Mouse (Mus musculus): ENCODE results near the gene Ercc6. TPM values are rescaled to one million over a fixed set of nuclear protein-coding genes. Genes with fewer than 3 reads are reported as not detected.
A peak's percentile ranks its signal among the peaks of the same experiment; 100 is the strongest.

Ercc6 gene
- 10 to 100 TPM; 18.9 to 20.5 TPM for total RNA-seq (2021)
- long read RNA-seq, experiment 1, partial matches to known transcripts: 4 of 8 reads
- long read RNA-seq, experiment 1, other reads (novel, unspliced or antisense): 4 of 8 reads
- long read RNA-seq, experiment 2, partial matches to known transcripts: 1 of 7 reads
- long read RNA-seq, experiment 2, other reads (novel, unspliced or antisense): 6 of 7 reads

- peak; percentile 95 for DNase-seq (ENCODE audit: low spot score in 2 of 2)
Measured at GRCm38 (mm10) chr14:32513336-32514032, at the start of gene Ercc6. Gene Ercc6 (plus strand): TSS chr14:32513521.

- DNase-seq (ENCODE audit: low spot score in 2 of 2): no peak
Measured at GRCm38 (mm10) chr14:32464601-32465505, 48.5 kb upstream of the Ercc6 start, which contains the start of gene Slc18a3. Gene Slc18a3 (minus strand): TSS chr14:32464850.

- DNase-seq (ENCODE audit: low spot score in 2 of 2): no peak
Measured at GRCm38 (mm10) chr14:32465506-32465870, 47.8 kb upstream of the Ercc6 start.

GRCm38 (mm10) chr14:32465889-32466288 lies 47.4 kb upstream of the Ercc6 start, which contains the start of gene Chat:
Gene Chat (minus strand): TSS chr14:32465989.
- no peak for DNase-seq (ENCODE audit: low spot score in 2 of 2)

- no peak for DNase-seq (ENCODE audit: low spot score in 2 of 2)
Measured at GRCm38 (mm10) chr14:32467606-32468005, 45.7 kb upstream of the Ercc6 start.

GRCm38 (mm10) chr14:32472996-32473395 lies 40.3 kb upstream of the Ercc6 start:
- peak; percentile 47 to 81 for DNase-seq (ENCODE audit: low spot score in 2 of 2)

DNA sequence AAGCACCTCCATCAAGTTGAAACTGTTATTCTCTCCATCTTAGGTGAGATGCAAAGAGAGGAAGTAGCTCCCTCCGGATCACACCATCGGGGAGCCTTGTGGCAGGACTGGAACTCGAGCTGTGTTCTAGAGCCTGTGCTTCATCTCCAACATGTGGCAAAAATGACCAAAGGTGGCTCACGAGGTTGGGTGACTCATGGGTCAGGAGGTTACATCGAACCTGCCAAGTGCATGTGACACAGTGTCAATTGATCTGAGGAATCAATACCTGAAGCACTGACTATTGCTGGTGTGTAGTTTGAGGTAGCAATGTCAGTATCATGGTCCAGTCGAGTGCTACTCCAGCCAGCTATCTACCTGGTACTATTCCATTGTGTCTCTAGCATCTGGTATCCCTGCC lies 36.8 kb upstream of the Ercc6 start:
- DNase-seq (ENCODE audit: low spot score in 2 of 2): no peak

- DNase-seq (ENCODE audit: low spot score in 2 of 2): no peak
Measured at GRCm38 (mm10) chr14:32477581-32477980, 35.7 kb upstream of the Ercc6 start.

DNA sequence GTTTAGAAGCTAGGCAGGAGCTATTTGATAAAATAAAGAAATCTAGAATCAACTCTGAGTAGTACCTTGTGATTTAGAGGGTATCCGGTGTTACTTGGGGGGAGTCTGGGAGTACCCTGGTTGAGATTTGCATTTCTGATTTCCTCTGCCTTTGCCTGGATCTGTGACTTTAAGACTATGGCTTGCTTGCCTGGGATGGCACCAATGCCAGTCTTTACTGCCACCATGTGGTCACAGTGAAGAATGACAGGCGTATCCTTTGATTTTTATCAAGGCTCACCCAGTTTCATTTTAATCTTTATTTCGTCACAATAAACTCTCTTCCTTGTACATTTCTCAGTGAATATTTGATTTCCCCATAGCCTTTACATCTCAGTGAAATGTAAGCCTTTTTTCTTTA lies 31.3 kb upstream of the Ercc6 start:
- DNase-seq (ENCODE audit: low spot score in 2 of 2): peak in 1 of 2 experiments; percentile 24

- DNase-seq (ENCODE audit: low spot score in 2 of 2): no peak
Measured at GRCm38 (mm10) chr14:32492521-32492920, 20.8 kb upstream of the Ercc6 start.

- DNase-seq (ENCODE audit: low spot score in 2 of 2): no peak
Measured at GRCm38 (mm10) chr14:32496115-32496850, 17.0 kb upstream of the Ercc6 start.

DNA sequence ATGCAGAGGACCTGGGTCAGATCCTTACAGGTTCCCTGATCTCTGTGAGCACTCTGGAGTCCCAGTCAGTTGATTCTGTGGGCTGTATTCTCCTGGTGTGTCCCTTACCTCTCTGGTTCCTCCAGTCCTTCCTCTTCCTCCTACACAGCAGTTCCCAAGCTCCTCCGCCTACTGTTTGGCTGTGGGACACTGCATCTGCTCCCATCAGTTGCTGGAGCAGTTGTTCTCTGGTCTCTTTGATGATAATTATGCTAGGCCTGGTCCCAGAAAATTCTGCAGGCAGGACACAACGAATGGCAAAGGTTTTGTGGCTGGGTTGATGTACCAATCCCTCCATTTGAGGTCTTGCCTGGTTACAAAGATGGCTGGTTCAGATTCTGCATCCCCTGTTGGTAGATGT lies 12.0 kb upstream of the Ercc6 start:
- no peak for DNase-seq (ENCODE audit: low spot score in 2 of 2)

- no peak for DNase-seq (ENCODE audit: low spot score in 2 of 2)
Measured at GRCm38 (mm10) chr14:32502764-32503688, 10.3 kb upstream of the Ercc6 start.

DNA sequence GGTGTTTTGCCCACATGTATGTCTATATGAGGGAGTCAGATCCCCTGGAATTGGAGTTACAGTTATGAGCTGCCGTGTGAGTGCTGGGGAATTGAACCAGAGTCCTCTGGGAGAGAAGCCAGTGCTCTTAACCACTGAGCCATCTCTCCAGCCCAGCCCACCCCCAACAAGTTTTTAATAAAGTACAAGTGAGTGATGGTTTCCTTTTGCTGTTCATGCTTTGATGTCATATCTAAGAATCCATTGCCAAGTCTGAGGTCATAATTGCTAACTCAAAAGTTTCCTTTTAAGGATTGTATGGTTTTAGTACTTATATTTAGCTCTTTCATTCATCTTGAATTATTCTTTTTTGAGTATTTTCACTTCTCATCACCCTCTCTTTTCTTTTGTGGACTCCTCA lies 9.4 kb upstream of the Ercc6 start:
- no peak for DNase-seq (ENCODE audit: low spot score in 2 of 2)

DNA sequence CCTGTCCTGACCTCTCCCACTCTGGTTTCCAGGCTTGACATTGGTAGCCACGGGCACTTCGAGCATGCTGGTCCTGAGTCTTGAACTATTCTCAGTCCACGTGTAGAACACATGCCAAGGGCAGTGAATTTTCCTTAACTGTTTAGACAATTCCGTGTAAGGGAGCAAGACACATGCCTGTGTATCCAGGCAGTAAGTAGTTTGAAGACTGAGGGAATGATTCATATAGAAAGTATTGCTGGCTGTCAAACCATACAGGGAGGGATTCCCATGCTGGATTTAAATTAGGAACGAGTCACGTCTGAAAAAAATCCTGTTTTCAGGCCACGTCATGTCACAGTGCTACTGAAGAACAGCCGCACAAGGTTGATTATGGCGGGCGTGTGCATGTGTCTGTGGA lies 7.0 kb upstream of the Ercc6 start:
- no peak for DNase-seq (ENCODE audit: low spot score in 2 of 2)

GRCm38 (mm10) chr14:32507216-32507615 lies 6.1 kb upstream of the Ercc6 start:
- no peak for DNase-seq (ENCODE audit: low spot score in 2 of 2)

- no peak for DNase-seq (ENCODE audit: low spot score in 2 of 2)
Measured at GRCm38 (mm10) chr14:32508105-32508835, 5.1 kb upstream of the Ercc6 start.

- DNase-seq (ENCODE audit: low spot score in 2 of 2): no peak
Measured at GRCm38 (mm10) chr14:32509443-32509961, 3.8 kb upstream of the Ercc6 start.

DNA sequence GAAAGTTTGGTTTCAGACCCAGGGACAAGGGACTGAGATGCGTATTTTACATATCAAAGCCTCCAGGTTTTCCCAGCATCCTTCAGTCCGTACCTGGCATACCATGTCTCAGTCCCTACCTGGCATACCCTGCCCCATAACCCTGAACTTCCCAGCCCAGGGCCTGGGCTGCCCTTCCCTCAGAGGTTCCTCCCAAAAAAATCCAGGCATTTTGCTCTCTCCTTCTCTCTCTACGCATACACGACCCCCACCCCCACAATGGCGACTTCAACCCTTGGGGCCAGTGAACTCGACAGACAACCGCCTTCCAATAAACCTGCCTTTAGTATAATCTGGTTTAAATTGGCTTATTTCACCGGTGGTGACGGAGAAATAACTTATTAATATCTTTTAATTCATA lies 409 bp upstream of the Ercc6 start:
- DNase-seq (ENCODE audit: low spot score in 2 of 2): no peak

Data from layer of hippocampus, postnatal 14 days (tissue).